Mouse (Mus musculus) retina, adult 2 months (tissue): Measurements from ENCODE around the gene Elp4.

Experiments
- DNase-seq: peaks from one replicate; pipeline ENCODE4 v3.0.0-alpha.2; 2012; ENCODE audit warnings: low read depth, low spot score

The Elp4 gene

DNA sequence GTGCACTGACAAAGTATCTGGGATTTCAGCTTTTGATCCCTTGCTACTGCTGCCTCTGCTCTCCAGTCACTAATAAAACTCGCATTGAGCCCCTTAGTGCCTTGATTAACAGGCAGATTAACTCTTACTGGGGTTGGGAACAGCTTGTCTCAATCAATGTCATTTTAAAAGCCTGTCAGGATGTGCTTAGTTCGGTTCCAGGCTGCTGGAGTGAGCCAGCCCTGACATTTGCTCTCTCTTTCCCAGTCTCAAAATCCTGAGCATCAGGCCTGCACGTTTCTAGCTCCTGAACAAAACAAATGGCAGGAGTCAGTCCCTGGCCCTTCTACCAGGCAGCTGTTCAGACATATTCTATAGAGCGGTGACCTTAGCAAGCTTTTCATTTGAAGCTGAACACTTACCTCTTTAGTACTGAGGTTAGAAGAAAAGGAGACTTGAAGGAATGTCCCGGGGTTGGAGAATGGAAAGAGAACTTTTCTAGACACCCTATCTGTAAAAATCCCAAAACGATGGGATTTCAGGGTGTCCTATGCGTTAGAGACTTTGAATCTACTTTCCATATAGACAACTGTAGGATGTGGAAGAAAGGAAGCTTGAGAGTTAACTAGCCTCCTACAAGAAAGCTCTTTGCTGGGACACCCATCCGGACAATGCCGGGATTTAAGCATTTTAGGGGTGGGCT, 233.1 kb downstream of the Elp4 start:
- DNase-seq = no peak

DNA sequence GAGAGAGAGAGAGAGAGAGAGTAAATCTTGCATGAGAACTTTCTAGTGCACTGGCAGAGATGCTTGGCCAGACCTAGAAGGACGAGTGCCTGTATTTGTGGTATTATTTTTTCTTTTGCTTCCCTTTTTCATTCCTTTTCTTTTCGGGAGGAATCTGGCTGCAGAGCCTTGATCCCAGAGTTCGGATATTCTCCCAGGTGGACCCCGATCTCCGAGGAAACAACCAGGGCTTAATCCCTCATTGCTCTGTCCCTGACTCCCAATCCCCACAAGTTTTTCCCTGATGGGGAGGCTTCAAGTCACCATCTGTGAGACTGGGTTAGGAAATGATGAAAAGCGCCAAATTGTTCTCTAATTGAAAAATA, 233.7 kb downstream of the Elp4 start:
- no peak for DNase-seq

DNA sequence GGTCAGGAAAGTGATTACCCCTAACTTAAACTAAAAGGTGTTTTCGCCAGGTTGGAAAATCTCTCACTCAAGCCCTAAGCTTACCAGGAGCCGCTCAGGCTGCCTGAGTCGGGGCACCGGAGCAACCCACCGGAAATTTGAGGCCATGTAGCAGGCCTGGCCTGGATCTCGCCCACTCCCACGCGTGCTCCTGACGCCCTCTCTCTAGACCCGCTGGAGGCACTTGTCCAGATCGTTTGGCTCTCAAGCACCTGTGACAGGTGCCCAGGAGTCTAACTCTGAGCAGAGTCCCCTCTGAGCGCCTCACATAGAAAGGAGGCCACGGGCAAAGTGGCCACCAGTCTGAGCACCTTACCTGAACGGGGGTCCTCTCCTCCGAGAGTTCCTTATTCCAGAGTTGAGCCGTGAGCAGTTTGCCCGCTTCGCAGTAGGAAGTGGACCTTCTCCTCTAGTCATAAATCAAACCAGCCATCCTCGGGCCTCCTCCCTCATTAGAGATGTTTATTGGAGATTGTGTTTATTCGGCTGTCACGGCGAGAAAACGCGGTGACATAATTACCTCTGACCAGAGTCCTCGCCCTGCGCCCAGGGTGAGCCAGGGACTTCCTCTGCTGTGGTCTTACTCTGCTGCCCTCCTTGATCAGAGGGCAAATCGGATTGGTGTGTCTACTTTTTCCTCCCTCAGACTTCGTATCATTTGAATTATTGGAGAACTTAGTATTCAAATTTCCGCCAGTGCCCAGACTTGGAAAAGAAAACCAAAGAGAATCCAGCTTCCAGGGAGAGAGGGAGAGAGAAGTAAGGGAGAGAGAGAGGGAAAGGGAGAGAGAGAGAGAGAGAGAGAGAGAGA, 234.3 kb downstream of the Elp4 start:
- DNase-seq = no peak

DNA sequence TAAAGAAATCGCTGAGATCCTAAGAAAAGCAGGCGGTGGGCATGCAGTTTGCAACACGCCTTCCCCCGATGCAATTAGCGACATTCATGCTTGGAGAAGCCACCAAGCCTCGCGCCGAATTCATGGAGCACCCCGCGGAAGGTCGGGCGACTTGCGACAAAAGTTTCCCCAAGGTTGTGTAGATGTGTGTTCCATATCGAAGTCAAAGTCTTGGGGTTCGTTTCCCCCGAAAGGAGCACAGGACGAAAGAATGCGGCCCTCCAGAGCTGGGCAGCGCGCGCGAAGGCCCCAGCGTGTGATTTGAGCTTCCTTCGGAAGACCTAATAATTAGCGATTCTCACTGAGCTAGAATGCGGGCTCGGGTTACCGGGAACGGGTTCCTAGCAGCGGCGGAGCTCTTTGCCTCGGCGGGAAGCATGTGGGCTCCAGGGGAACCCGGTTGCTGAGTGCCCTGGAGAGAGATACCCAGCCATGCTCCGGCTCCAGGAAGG, 234.9 kb downstream of the Elp4 start:
- no peak for DNase-seq

DNA sequence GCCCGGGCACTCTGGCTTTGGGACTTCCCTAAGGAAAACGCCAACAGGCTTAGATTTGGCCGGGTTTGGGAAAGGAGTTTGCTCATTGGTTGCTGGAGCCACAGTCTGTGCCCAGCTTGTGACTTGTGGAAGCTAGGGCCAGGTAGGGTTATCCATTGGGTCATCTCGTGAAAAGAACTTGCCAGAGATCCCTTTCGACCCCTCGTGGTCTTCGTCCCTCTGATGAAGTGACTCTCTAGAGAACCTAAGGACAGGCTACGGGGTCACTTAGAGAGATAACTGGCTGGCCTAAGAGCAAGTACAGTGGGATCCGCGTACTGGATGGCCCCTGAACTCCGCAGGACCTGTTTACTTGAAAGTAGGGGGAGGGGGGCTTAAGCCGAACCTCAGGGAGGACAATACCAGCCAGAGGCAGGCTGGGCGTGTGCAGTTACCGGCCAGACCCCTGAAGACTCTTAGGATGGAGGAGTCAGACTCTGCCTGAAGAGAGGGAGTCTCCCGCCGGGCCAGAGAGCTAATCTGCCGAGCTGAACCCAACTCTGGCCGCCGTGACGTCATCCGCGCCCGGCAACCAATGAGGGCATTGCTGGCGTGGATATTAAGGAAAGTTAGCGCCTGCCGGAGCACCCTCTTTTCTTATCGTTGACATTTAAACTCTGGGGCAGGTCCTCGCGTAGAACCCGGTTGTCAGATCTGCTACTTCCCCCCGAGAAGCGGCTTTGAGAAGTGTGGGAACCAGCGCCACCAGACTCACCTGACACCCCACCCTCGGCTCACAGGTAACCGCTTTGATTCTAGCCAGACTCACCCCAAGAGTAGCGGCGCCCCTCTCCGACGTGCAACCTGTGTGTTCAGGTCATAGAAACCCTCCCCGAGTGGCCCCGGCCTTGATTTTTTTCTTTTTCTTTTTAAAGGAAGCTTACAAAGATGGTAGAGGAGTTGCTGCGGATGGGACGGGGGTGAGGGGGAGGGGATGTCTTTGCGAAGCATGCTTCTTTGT, 235.8 kb downstream of the Elp4 start, which contains the start of gene Pax6:
Gene Pax6, plus strand, starts transcription at position 630 of the 1,000 bp plus-strand sequence.
- DNase-seq = no peak

DNA sequence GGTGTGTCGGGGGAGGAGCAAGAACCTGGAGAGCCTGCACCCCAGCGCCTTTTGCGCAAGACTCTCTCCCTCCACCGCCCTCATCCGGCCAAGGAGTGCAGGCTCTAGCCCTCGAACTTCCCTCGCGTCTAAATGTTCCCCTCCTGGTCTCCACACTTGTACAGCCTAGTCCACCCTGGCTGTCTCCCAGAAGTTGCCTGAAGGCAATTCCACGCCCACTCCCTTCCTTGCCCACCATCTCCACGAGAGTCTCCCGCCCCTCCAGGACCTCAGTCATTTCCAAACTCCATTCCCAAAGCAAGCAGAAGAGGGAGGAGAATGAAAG, 236.8 kb downstream of the Elp4 start:
- no peak for DNase-seq

DNA sequence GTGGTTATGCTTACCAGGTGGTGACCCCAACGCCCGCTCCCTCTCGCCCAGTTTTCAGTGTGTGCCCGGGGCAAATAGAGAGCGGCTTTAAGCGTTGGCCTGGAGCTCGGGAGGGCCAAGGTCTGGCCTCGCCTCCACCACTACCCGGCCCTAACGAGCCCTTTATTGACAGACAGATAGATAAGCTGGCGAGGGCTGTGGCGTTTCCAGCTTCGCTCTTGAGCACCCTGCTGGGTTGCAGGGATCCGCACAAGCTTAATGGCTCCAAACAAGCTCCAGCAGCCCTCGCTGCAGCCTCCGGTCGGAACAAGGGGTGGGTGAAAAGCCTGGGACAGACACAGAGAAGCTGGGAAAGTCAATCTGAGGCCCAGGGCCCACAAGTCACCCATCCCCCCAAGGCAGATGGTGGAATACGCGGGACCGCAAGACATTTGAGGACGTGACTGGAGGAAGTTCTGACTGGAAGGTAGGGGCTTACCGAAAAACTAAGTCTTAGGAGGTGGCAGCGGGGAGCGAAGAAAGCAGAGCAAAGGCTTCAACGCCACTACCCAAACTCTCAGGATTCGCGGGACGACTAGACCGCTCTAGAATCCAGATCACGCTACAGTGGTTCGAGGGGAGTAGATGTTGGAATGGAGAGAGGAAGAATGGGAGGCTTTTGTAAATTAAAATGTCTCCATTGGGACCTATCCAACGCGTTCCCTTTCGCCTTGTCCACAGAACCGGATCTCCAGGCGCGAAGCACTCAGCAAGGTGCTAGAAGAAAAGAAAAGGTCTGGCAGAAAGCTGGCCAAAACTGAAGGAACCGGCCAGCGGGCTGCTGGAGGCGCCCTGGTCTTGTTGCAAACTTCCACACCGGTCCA, 237.4 kb downstream of the Elp4 start:
- DNase-seq = no peak

GRCm38 (mm10) chr2:105666331-105666730, 238.0 kb downstream of the Elp4 start:
- DNase-seq = no peak

GRCm38 (mm10) chr2:105665491-105666250, 238.7 kb downstream of the Elp4 start:
- no peak for DNase-seq

- no peak for DNase-seq
These were observed 239.4 kb downstream of the Elp4 start for GRCm38 (mm10) chr2:105664996-105665395.

DNA sequence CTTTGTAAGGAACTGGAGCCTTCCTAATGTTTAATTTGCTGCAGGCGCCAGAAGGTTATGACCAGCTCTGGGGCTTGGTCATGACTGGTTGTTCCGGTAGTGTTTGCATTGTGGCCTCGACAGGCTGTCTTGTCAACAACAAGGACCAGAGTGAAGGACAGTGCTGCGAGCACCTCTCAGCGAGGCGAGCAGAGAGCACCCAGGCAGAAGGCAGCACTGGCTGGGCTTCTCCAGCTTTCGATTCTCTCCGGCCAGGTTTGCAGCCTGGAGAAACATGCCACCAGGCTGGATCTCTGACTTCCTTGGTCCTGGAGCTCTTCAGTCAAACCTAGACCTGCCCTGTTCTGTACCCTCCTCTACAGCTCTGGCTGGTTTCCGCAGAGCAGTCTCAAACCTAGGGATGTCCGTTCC, 241.3 kb downstream of the Elp4 start:
- no peak for DNase-seq

DNA sequence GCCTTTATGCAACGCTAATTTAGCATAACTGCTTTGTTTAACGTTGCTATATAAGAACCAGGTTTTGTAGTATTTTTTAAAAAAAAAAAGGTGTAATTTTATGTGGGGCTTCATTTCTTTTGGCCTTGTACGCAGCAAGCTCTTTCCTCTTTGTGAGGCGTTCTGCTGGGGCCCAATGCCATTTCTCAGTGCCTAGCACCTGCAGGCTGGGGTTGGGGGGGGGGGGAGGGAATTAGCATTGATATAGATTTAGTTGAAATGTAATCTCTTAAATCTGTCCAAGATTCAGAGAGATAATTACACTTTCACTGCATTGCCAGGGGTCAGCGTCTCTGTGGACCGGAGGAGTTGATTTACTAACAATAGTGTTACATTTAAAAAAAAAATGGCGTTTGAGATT, 241.8 kb downstream of the Elp4 start:
- DNase-seq = no peak

DNA sequence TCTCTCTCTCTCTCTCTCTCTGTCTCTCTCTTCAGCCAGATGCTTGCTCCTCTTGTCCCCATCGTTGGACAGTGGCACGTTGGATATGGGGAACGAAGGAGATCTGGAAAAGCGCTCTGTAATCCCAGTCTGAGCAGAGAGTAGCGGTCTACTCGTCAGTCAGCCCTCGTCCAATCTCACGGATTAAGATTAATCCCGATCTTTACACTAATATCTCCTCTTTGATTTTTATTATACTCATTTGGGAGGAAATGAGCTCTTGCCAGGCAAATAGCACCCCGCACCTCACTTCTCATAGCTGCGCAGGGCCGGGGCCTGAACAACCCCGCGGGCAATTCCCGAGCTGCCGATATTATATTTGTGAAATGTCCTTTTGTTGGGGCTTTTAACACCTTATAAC, 242.2 kb downstream of the Elp4 start:
- no peak for DNase-seq

DNA sequence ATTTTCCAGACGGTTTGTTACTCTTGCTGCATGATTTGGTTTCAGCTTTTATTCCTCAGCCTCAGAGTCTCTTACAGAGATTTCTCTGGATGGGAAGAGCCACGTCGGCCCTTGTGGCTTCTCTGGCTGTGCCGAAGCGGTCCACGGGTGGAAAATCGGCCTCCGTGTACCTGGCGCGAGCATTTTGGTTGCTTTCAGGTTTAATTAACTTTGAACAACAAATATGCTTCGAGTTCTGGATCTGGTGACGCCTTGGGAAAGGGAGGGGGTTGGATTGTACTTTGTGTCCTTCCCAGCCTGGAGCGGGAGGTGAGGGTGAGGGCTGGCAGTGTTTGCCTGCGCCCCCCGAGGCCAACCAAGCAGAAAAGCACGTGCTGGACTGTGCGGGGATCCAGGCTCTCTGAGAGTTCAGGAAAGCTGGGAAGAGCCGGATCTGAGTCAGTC, 242.7 kb downstream of the Elp4 start:
- DNase-seq = no peak

DNA sequence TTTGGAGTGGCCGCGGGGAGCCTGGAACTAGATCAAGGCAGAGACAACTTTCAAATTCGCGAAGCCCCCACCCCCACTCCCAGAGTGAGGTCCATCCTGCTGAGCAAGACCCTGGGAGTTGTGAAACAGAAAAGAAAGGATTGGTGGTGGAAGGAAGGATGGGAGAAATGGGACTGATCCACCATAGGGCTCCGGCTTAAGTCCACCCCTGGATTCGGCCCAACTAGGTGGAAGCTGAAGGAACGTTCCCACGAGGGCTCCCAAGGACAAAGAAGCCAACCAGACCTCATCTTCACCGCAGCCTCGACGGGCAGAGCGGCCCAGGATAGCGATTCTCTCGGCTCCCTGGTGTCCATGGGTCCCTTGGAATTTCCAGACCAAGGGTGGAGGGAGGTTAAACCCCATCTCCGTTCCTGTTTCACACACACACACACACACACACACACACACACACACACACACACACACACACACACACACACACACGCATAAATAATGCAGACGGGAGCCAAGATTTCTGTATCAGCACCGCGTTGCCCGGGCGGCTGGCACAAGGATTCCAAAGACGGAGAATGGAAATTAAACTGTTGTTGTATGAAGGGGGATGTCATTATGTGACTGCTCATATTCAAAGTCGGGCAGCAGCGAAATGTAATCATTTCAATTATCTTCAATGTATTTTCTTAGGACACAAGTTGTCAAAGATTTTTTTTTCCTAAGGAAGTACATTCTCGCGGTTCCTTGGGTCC, 243.3 kb downstream of the Elp4 start:
- no peak for DNase-seq

DNA sequence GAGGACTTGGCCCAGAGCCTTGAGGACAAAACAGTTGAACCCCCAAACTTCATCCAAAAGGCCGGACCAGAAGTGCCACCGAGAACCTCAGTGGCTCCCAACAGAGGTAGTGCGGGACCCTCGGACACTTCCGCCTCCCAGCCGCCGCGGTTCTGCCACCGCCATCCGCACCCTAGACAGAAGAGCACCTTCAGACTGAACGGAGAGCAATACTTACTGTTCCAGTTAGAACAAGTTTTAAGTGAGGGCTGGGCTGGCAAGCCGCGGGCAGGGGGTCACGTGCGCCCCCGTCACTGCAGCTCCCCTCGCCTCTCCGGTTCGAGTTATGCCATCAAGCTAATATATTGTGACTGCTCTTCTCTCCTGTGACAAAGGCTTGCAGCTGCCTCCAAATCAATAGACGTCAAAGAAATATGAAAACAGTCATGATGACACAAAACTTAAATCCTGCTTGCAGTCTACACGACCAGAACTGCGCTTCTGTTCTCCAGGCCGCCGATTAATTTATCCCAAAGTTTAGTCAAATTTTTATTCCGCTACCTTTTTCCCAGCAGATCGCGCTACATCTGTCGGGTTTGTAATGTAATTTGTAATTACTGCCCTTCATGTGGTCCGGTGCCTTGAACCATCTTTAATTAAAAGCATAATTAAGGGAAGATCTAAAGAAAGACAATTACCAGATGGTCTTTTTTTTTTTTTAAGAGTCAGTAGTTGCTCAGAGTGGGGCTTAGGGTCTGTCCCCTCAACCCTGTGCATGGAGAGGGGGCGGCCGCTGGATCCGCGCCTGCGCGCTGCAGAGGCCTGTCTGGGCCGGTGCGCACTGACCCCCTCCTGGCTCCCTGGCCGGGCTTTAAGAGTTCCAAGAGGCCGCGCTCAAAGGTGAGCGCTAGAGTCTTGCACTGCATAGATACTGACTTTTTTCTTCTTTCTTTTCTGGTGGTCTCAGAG, 244.2 kb downstream of the Elp4 start:
- DNase-seq = no peak

DNA sequence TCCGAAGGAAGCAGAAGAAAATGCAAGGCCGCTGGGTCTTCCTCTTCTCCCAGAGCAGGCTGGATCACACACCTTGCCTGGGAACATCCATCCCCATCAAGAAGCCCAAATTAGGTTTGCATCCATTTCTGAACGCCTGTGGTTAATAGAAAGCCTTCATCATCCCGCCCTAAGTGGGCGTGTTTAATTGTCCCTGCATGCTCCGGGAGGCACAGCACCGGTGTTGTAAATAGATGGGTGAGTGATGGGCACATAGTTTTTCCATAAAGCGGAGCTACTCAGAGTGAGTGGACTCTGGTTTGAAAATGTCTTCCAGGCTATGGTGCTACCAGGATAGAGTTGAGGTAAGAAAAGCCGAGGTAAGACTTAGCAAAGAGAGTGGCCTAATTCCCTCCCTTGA, 245.0 kb downstream of the Elp4 start:
- DNase-seq = no peak

- no peak for DNase-seq
These were observed 247.9 kb downstream of the Elp4 start for GRCm38 (mm10) chr2:105656456-105656855.
